Mouse (Mus musculus) G1E-ER4 (cell line): ENCODE measurements around the gene Enox2. TPM values are rescaled to one million over a fixed set of nuclear protein-coding genes. Genes with fewer than 3 reads are reported as not detected.

Experiments used
- GATA1 ChIP-seq: IDR thresholded peaks from one replicate; pipeline ENCODE4 v1.8.0; 2012; ENCODE audit warnings: low read length, inconsistent platforms
- polyA plus RNA-seq: library from polyadenylated mRNA; stranded (reverse); fragments of >175 nt; gene quantifications from 2 replicates; pipeline ENCODE4 v1.2.3, GENCODE M21; 2012

Gene Enox2
- polyA plus RNA-seq, 1 experiment = 0.17 TPM

GRCm38 (mm10) chrX:49075055-49075454, 213.0 kb downstream of the Enox2 start:
- TF ChIP-seq GATA1 = no peak

GRCm38 (mm10) chrX:49073563-49073962, 214.5 kb downstream of the Enox2 start:
- no peak for TF ChIP-seq GATA1

GRCm38 (mm10) chrX:49045118-49045517, 242.9 kb downstream of the Enox2 start:
- no peak for TF ChIP-seq GATA1

- TF ChIP-seq GATA1 = no peak
Measured at GRCm38 (mm10) chrX:49009746-49010145, 278.3 kb downstream of the Enox2 start.

GRCm38 (mm10) chrX:49005655-49006054, 282.4 kb downstream of the Enox2 start:
- no peak for TF ChIP-seq GATA1

GRCm38 (mm10) chrX:49002892-49003291, 285.2 kb downstream of the Enox2 start:
- peak; percentile 22 for TF ChIP-seq GATA1

GRCm38 (mm10) chrX:48985653-48986052, 302.4 kb downstream of the Enox2 start:
- TF ChIP-seq GATA1 = peak; percentile 42

GRCm38 (mm10) chrX:48984451-48984850, 303.6 kb downstream of the Enox2 start:
- no peak for TF ChIP-seq GATA1

Other genes starting within 250 kb of the Enox2 start
- gene Arhgap36, start 175.7 kb upstream of the Enox2 start, polyA plus RNA-seq = not detected in 2 replicates